Comparison of ENCODE assay signal across 14 mouse cellular contexts in genomic region chr1:91984507-91984906, GRCm38 (mm10).
DNase-seq lines count a peak whose midpoint lies in the region; ATAC-seq and TF ChIP-seq lines count a peak whose summit lies in the region.
"Had no signal": no experiment of that assay in that cellular context is flagged by ENCODE, and none has a peak within 500 bp of the region (broad histone marks: within the 10 kb centered on the region; RNA-seq: fewer than 3 reads in every experiment).

No protein-coding gene starts in this region.

- H3K36me3 ChIP-seq in thymus, adult 2 months (ENCODE audit: control insufficient read depth, insufficient read depth, low read length) = no peaks in the 10 kb centered on the region; the same call in 1 of the 2 replicates
- peaks cover 84% of the 10 kb centered on the region for H3K36me3 ChIP-seq in hindbrain, embryonic 14.5 days (replicated peaks; ENCODE audit: control insufficient read depth, insufficient read depth)
- peaks cover 85% of the 10 kb centered on the region for H3K36me3 ChIP-seq in hindbrain, embryonic 13.5 days

- no peaks in the 10 kb centered on the region for H3K27me3 ChIP-seq in thymus, adult 2 months (ENCODE audit: control insufficient read depth, insufficient read depth, low read length)
- H3K27me3 ChIP-seq in hindbrain, embryonic 14.5 days (ENCODE audit: control insufficient read depth, insufficient read depth, low read length) = no peaks in the 10 kb centered on the region
- no peaks in the 10 kb centered on the region for H3K27me3 ChIP-seq in hindbrain, embryonic 13.5 days
- H3K27me3 ChIP-seq: embryonic facial prominence, embryonic 12.5 days had no signal

- no peak overlapping the region for H3K4me2 ChIP-seq in hindbrain, embryonic 14.5 days (replicated peaks)
- no peak overlapping the region for H3K4me2 ChIP-seq in hindbrain, embryonic 13.5 days
- H3K4me2 ChIP-seq: embryonic facial prominence, embryonic 12.5 days had no signal

- H3K27ac ChIP-seq in thymus, adult 2 months (ENCODE audit: control insufficient read depth, insufficient read depth, low read length) = no peak overlapping the region
- H3K27ac ChIP-seq in hindbrain, embryonic 14.5 days = no peak overlapping the region
- no peak overlapping the region for H3K27ac ChIP-seq in hindbrain, embryonic 13.5 days
- H3K27ac ChIP-seq: embryonic facial prominence, embryonic 12.5 days; forebrain, embryonic 10.5 days; kidney, postnatal 0 days; macrophage had no signal

- 47% methylated on average over 8 of the region's 8 CpGs for WGBS in thymus, adult 2 months
- 91% methylated on average over 8 of the region's 8 CpGs for WGBS in hindbrain, embryonic 14.5 days
- WGBS in hindbrain, embryonic 13.5 days = 91% methylated on average over 8 of the region's 8 CpGs

- no peak overlapping the region for H3K9ac ChIP-seq in hindbrain, embryonic 14.5 days
- H3K9ac ChIP-seq in hindbrain, embryonic 13.5 days = no peak overlapping the region
- H3K9ac ChIP-seq: embryonic facial prominence, embryonic 12.5 days had no signal

- peaks cover 7% of the 10 kb centered on the region for H3K4me1 ChIP-seq in thymus, adult 2 months (replicated peaks; ENCODE audit: control insufficient read depth, insufficient read depth, low read length)
- H3K4me1 ChIP-seq in hindbrain, embryonic 14.5 days (replicated peaks; ENCODE audit: control insufficient read depth, insufficient read depth, low read length) = no peaks in the 10 kb centered on the region
- H3K4me1 ChIP-seq in hindbrain, embryonic 13.5 days (replicated peaks) = no peaks in the 10 kb centered on the region
- H3K4me1 ChIP-seq: embryonic facial prominence, embryonic 12.5 days; forebrain, embryonic 10.5 days had no signal

- no peak for TF ChIP-seq POLR2A in thymus, adult 2 months (IDR thresholded peaks at IDR 0.05; ENCODE audit: control insufficient read depth, extremely low read depth, insufficient read depth, low read length, poor library complexity)

- H3K9me3 ChIP-seq in hindbrain, embryonic 14.5 days (ENCODE audit: control insufficient read depth, low read length) = no peaks in the 10 kb centered on the region
- no peaks in the 10 kb centered on the region for H3K9me3 ChIP-seq in hindbrain, embryonic 13.5 days
- H3K9me3 ChIP-seq: embryonic facial prominence, embryonic 12.5 days; forebrain, embryonic 10.5 days had no signal

- H3K4me3 ChIP-seq in thymus, adult 2 months (ENCODE audit: control insufficient read depth, insufficient read depth, low read length) = no peak overlapping the region
- H3K4me3 ChIP-seq in hindbrain, embryonic 14.5 days (replicated peaks; ENCODE audit: low read length) = no peak overlapping the region
- H3K4me3 ChIP-seq in hindbrain, embryonic 13.5 days = no peak overlapping the region
- H3K4me3 ChIP-seq: embryonic facial prominence, embryonic 12.5 days; forebrain, embryonic 10.5 days had no signal

- peak; percentile 16 for DNase-seq in thymus, postnatal 25 days
- DNase-seq in thymus, adult 2 months = no peak
- DNase-seq in hindbrain, embryonic 14.5 days (ENCODE audit: low spot score) = no peak
- DNase-seq in left cerebral cortex, adult 8-10 months (ENCODE audit: low spot score in 2 of 2) = no peak
- DNase-seq: cerebellum, postnatal 25 days; heart, adult 18-20 months; liver had no signal

- TF ChIP-seq CTCF in thymus, adult 2 months (IDR thresholded peaks at IDR 0.05; ENCODE audit: borderline replicate concordance, control insufficient read depth, extremely low read depth, insufficient read depth, low read length, poor library complexity) = no peak

- ATAC-seq in granulocyte monocyte progenitor cell, adult 5-6 weeks (replicated peaks; ENCODE audit: poor library complexity, severe bottlenecking) = peak; percentile 97
- ATAC-seq in megakaryocyte, adult 5-6 weeks (ENCODE audit: poor library complexity, severe bottlenecking) = peak; percentile 95
- no peak for ATAC-seq in hindbrain, embryonic 14.5 days (ENCODE audit: low FRiP score)
- no peak for ATAC-seq in hindbrain, embryonic 13.5 days (ENCODE audit: low FRiP score)

Comparison
In these comparisons a context has a peak if more than half of its experiments do, and no peak if none do; other contexts are left out.
1. ATAC-seq: peak in granulocyte monocyte progenitor cell, adult 5-6 weeks (single experiment) and megakaryocyte, adult 5-6 weeks (single experiment); none in hindbrain, embryonic 14.5 days (single experiment) and hindbrain, embryonic 13.5 days (single experiment).